Mouse (Mus musculus): ENCODE results near the gene Nrarp.

DNA sequence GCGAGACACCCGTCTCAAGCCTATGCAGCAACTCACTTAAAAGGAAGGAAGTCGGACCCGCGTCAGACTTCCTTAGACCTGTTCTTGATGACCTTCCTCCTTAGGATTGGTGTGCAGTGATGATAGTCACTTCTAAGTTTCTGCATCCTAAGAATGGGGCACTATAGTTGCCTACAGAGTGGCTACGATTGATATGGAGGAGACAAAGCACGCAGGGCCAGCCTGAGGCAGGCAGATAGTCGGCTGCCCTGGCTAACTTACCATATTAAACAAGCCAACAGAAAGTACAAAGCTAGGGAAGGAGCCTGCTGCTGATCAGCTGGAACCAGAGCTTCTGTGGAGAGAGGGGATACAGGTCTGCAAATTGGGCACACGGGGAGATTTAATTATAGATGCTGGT, 49.0 kb upstream of the Nrarp start:
- TF ChIP-seq CTCF (IDR thresholded peaks at IDR 0.05; ENCODE audit: borderline replicate concordance, insufficient read depth, low read length), result no peak
- no peak for TF ChIP-seq POLR2A (IDR thresholded peaks at IDR 0.05; ENCODE audit: low read depth, low read length)

Data from embryonic fibroblast, embryonic 13.5 days (primary cell).